Comparison of ENCODE assay signal across 8 mouse cellular contexts in genomic region chr9:14246016-14246799, GRCm38 (mm10). TPM values are rescaled to one million over a fixed set of nuclear protein-coding genes. Genes with fewer than 3 reads are reported as not detected.
DNase-seq lines count a peak whose midpoint lies in the region; ATAC-seq lines count a peak whose summit lies in the region.

No protein-coding gene starts in this region.

- intact Hi-C loops in left cerebral cortex, postnatal 14 days (cut with DNase I), result no loop called here

- 20% methylated on average over 11 of the region's 11 CpGs for WGBS in heart, embryonic 13.5 days
- WGBS in embryonic facial prominence, embryonic 13.5 days, result 19% methylated on average over 11 of the region's 11 CpGs
- WGBS in hindbrain, embryonic 16.5 days, result 26% methylated on average over 11 of the region's 11 CpGs
- 28% methylated on average over 11 of the region's 11 CpGs for WGBS in midbrain, embryonic 12.5 days

- H3K9ac ChIP-seq in heart, embryonic 13.5 days, result no peak overlapping the region
- no peak overlapping the region for H3K9ac ChIP-seq in embryonic facial prominence, embryonic 13.5 days
- peak overlapping the region; percentile 31; the same call in 1 of the 2 replicates for H3K9ac ChIP-seq in hindbrain, embryonic 16.5 days (ENCODE audit: low read depth, low read length)
- H3K9ac ChIP-seq in midbrain, embryonic 12.5 days (replicated peaks), result no peak overlapping the region

- no peaks in the 10 kb centered on the region for H3K36me3 ChIP-seq in heart, embryonic 13.5 days
- H3K36me3 ChIP-seq in embryonic facial prominence, embryonic 13.5 days, result no peaks in the 10 kb centered on the region
- no peaks in the 10 kb centered on the region for H3K36me3 ChIP-seq in hindbrain, embryonic 16.5 days (ENCODE audit: control insufficient read depth, insufficient read depth, low read length)
- H3K36me3 ChIP-seq in midbrain, embryonic 12.5 days, result no peaks in the 10 kb centered on the region

- no peak for ATAC-seq in heart, embryonic 13.5 days (ENCODE audit: extremely low read depth, insufficient number of reproducible peaks, low FRiP score, low TSS enrichment)
- ATAC-seq in embryonic facial prominence, embryonic 13.5 days (ENCODE audit: insufficient number of reproducible peaks, insufficient read depth, low FRiP score, low TSS enrichment, low read depth), result peak; percentile 71; the same call in 1 of the 2 replicates
- ATAC-seq in hindbrain, embryonic 16.5 days, result peak; percentile 82
- ATAC-seq in midbrain, embryonic 12.5 days (ENCODE audit: low FRiP score, low read depth), result peak; percentile 76
- ATAC-seq in granulocyte monocyte progenitor cell, adult 5-6 weeks (replicated peaks; ENCODE audit: poor library complexity, severe bottlenecking), result no peak

- H3K9me3 ChIP-seq in heart, embryonic 13.5 days, result no peaks in the 10 kb centered on the region
- no peaks in the 10 kb centered on the region for H3K9me3 ChIP-seq in embryonic facial prominence, embryonic 13.5 days
- H3K9me3 ChIP-seq in hindbrain, embryonic 16.5 days (ENCODE audit: control insufficient read depth, low read length), result no peaks in the 10 kb centered on the region
- no peaks in the 10 kb centered on the region for H3K9me3 ChIP-seq in midbrain, embryonic 12.5 days

- no peaks in the 10 kb centered on the region for H3K27me3 ChIP-seq in heart, embryonic 13.5 days (replicated peaks)
- no peaks in the 10 kb centered on the region for H3K27me3 ChIP-seq in embryonic facial prominence, embryonic 13.5 days
- no peaks in the 10 kb centered on the region for H3K27me3 ChIP-seq in hindbrain, embryonic 16.5 days (replicated peaks; ENCODE audit: control insufficient read depth, insufficient read depth, low read length)
- no peaks in the 10 kb centered on the region for H3K27me3 ChIP-seq in midbrain, embryonic 12.5 days

- H3K27ac ChIP-seq in heart, embryonic 13.5 days (replicated peaks), result peak overlapping the region; percentile 64
- peak overlapping the region; percentile 81 for H3K27ac ChIP-seq in embryonic facial prominence, embryonic 13.5 days
- peak overlapping the region; percentile 44 for H3K27ac ChIP-seq in hindbrain, embryonic 16.5 days (ENCODE audit: low read depth, low read length)
- no peak overlapping the region for H3K27ac ChIP-seq in midbrain, embryonic 12.5 days (replicated peaks)

- no peak for DNase-seq in heart, adult 11 months
- DNase-seq in left cerebral cortex, postnatal 14 days (ENCODE audit: low spot score in 2 of 2), result peak; percentile 15 to 71
- DNase-seq in thymus, adult 18-20 months, result no peak

- H3K4me2 ChIP-seq in heart, embryonic 13.5 days, result peak overlapping the region; percentile 43
- H3K4me2 ChIP-seq in embryonic facial prominence, embryonic 13.5 days, result peak overlapping the region; percentile 31; the same call in 1 of the 2 replicates
- peak overlapping the region; percentile 39 for H3K4me2 ChIP-seq in hindbrain, embryonic 16.5 days (ENCODE audit: low read length)
- peak overlapping the region; percentile 16; the same call in 1 of the 2 replicates for H3K4me2 ChIP-seq in midbrain, embryonic 12.5 days (replicated peaks)

- no peak overlapping the region for H3K4me3 ChIP-seq in heart, embryonic 13.5 days
- no peak overlapping the region for H3K4me3 ChIP-seq in embryonic facial prominence, embryonic 13.5 days
- no peak overlapping the region for H3K4me3 ChIP-seq in hindbrain, embryonic 16.5 days (ENCODE audit: low read length)
- no peak overlapping the region for H3K4me3 ChIP-seq in midbrain, embryonic 12.5 days

- peaks cover 28% of the 10 kb centered on the region for H3K4me1 ChIP-seq in heart, embryonic 13.5 days
- H3K4me1 ChIP-seq in embryonic facial prominence, embryonic 13.5 days, result peaks cover 44% of the 10 kb centered on the region
- H3K4me1 ChIP-seq in hindbrain, embryonic 16.5 days (ENCODE audit: control insufficient read depth, insufficient read depth, low read depth, low read length), result peaks cover 12% of the 10 kb centered on the region
- H3K4me1 ChIP-seq in midbrain, embryonic 12.5 days, result peaks cover 18% of the 10 kb centered on the region

RNA-seq across cellular contexts. Expression of gene Sesn3, which starts 28.7 kb away (rescaled TPM):
- polyA plus RNA-seq in heart, embryonic 13.5 days (2015; fragmentation: Nextera tagmentation; extraction: Ambion mirVana), result 10.1 and 11.9 TPM in 2 replicates
- polyA plus RNA-seq in embryonic facial prominence, embryonic 13.5 days (2015; fragmentation: Nextera tagmentation; extraction: Ambion mirVana), result 27.5 and 28.3 TPM in 2 replicates
- 15.9 and 21.0 TPM in 2 replicates for polyA plus RNA-seq in hindbrain, embryonic 16.5 days (2015; fragmentation: Nextera tagmentation; extraction: Ambion mirVana)
- total RNA-seq in left cerebral cortex, postnatal 14 days (2021), result 10 to 100 TPM; 88.7 to 97.8 TPM
- 20.1 and 25.0 TPM in 2 replicates for polyA plus RNA-seq in midbrain, embryonic 12.5 days (2016; fragmentation: Nextera tagmentation; extraction: Ambion mirVana)
- 5.5 and 8.3 TPM in 2 replicates for total RNA-seq in granulocyte monocyte progenitor cell, adult 5-6 weeks (2014; fragmentation: Nextera tagmentation)
- total RNA-seq in granulocyte monocyte progenitor cell, adult 5-6 weeks (2017), result 5.5 and 6.4 TPM in 2 replicates

Comparison
In these comparisons a context has a peak if more than half of its experiments do, and no peak if none do; other contexts are left out.
1. ATAC-seq: peak in embryonic facial prominence, embryonic 13.5 days (single experiment), hindbrain, embryonic 16.5 days (single experiment) and midbrain, embryonic 12.5 days (single experiment); none in heart, embryonic 13.5 days (single experiment) and granulocyte monocyte progenitor cell, adult 5-6 weeks (single experiment).
2. DNase-seq: peak in left cerebral cortex, postnatal 14 days (2 of 2); none in heart, adult 11 months (single experiment) and thymus, adult 18-20 months (0 of 2).
3. Peak in every context shown above with its lines, with median percentiles within 50 percentile points of each other: H3K4me2 ChIP-seq.